Mouse (Mus musculus) embryo, embryonic 9.5 days (tissue): ENCODE measurements around the gene AF366264.
A peak's percentile ranks its signal among the peaks of the same experiment; 100 is the strongest.
"Not testable (repeated sequence)": the region's sequence is repeated elsewhere in the genome, so short reads cannot be mapped to it uniquely, and the experiment has no call there.

Experiments used
- DNase-seq: peaks from one replicate; pipeline ENCODE4 v3.0.0-alpha.2; 2017; ENCODE audit errors: extremely low spot score

Gene AF366264

GRCm38 (mm10) chr8:13838289-13838688 lies at the start of gene AF366264:
Gene AF366264, minus strand, starts transcription at chr8:13838389.
- not testable (repeated sequence) for DNase-seq

- not testable (repeated sequence) for DNase-seq
These were observed 5.1 kb upstream of the AF366264 start for GRCm38 (mm10) chr8:13843286-13843685.

GRCm38 (mm10) chr8:13828598-13829172 lies 9.5 kb downstream of the AF366264 start:
- DNase-seq, result no peak

GRCm38 (mm10) chr8:13799566-13799965 lies 38.6 kb downstream of the AF366264 start:
- DNase-seq, result no peak

GRCm38 (mm10) chr8:13797676-13798075 lies 40.5 kb downstream of the AF366264 start:
- no peak for DNase-seq

GRCm38 (mm10) chr8:13793746-13794101 lies 44.5 kb downstream of the AF366264 start:
- DNase-seq, result no peak

- no peak for DNase-seq
These were observed 45.0 kb downstream of the AF366264 start for GRCm38 (mm10) chr8:13793097-13793745.

GRCm38 (mm10) chr8:13789606-13790005 lies 48.6 kb downstream of the AF366264 start:
- no peak for DNase-seq

GRCm38 (mm10) chr8:13785764-13786299 lies 52.4 kb downstream of the AF366264 start:
- DNase-seq, result peak; percentile 99

GRCm38 (mm10) chr8:13785250-13785763 lies 52.9 kb downstream of the AF366264 start, which contains the start of gene Upf3a:
Gene Upf3a, plus strand, starts transcription at chr8:13785615.
- peak; percentile 96 for DNase-seq
